8 mouse cellular contexts compared by ENCODE assay signal in the genomic region with DNA sequence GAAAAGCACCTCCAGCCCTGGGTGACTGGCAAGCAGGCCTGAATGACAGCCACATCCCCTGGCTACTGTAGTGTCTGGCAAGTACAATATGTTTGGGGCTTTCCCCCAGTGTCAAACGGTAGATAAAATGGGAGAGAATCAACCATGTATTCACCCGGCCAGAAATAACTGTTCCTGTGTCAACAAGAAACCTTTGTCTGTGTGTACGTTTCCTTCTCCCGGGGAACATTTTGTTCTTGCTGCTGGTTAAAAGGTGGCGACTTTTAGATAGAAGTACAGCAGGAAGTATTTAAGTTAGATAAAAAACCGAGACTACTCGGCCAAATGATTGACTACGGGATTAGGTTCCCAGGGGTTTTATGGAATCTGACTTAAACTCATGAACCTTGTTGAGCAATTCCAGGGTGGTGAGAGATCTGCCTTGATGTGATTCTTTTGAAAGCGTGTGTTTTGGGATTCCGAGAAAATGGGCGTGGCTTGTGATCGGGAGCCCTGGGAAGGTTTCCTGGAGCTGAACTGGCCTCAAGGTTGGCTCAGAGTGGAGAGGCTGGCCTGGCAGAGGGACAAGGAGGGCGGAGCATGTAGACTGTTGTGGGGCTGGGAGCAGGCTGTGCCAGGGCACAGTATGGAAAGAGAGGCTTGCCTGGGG. TPM values are rescaled to one million over a fixed set of nuclear protein-coding genes. Genes with fewer than 3 reads are reported as not detected.
A peak's percentile ranks its signal among the peaks of the same experiment; 100 is the strongest.
DNase-seq lines count a peak whose midpoint lies in the region; ATAC-seq and TF ChIP-seq lines count a peak whose summit lies in the region.

No protein-coding gene starts in this region.

- peak overlapping the region; percentile 46 for H3K4me2 ChIP-seq in intestine, embryonic 15.5 days (replicated peaks)
- peak overlapping the region; percentile 51 for H3K4me2 ChIP-seq in liver, embryonic 14.5 days (ENCODE audit: low read depth)
- peak overlapping the region; percentile 30 for H3K4me2 ChIP-seq in stomach, embryonic 14.5 days (replicated peaks; ENCODE audit: low read depth, low read length)

- no peak for TF ChIP-seq CTCF in liver, embryonic 14.5 days (IDR thresholded peaks at IDR 0.05; ENCODE audit: low read depth)

- intact Hi-C loops in gastrocnemius, postnatal 36 days (cut with DNase I), result loop anchor here (5.0 kb wide), 1 partner anchor 323 kb away; no protein-coding TSS in a partner anchor

- WGBS in intestine, embryonic 15.5 days, result 20% methylated on average over 13 of the region's 13 CpGs
- 13% methylated on average over 13 of the region's 13 CpGs for WGBS in liver, embryonic 14.5 days (ENCODE audit: insufficient replicate concordance)
- 23% methylated on average over 13 of the region's 13 CpGs for WGBS in stomach, embryonic 14.5 days

- 0 out of 2 replicates have a peak overlapping the region, but pooled peaks have one; percentile 17 for H3K9ac ChIP-seq in intestine, embryonic 15.5 days
- H3K9ac ChIP-seq in liver, embryonic 14.5 days (replicated peaks), result no peak overlapping the region
- no peak overlapping the region for H3K9ac ChIP-seq in stomach, embryonic 14.5 days (replicated peaks; ENCODE audit: low read depth, low read length)

- H3K27ac ChIP-seq in intestine, embryonic 15.5 days, result peak overlapping the region; percentile 32; the same call in 1 of the 2 replicates
- no peak overlapping the region for H3K27ac ChIP-seq in liver, embryonic 14.5 days
- H3K27ac ChIP-seq in stomach, embryonic 14.5 days (ENCODE audit: low read length), result no peak overlapping the region

- no peaks in the 10 kb centered on the region for H3K27me3 ChIP-seq in intestine, embryonic 15.5 days (replicated peaks)
- no peaks in the 10 kb centered on the region for H3K27me3 ChIP-seq in liver, embryonic 14.5 days (ENCODE audit: control insufficient read depth, insufficient read depth, low read length)
- no peaks in the 10 kb centered on the region for H3K27me3 ChIP-seq in stomach, embryonic 14.5 days (ENCODE audit: control insufficient read depth, insufficient read depth, low read length)

- no peak for TF ChIP-seq EP300 in liver, embryonic 14.5 days (IDR thresholded peaks at IDR 0.05; ENCODE audit: low read depth)

- peaks cover 12% of the 10 kb centered on the region; the same call in 1 of the 2 replicates for H3K4me1 ChIP-seq in intestine, embryonic 15.5 days (replicated peaks)
- H3K4me1 ChIP-seq in liver, embryonic 14.5 days (replicated peaks; ENCODE audit: control insufficient read depth in 2 of 2, insufficient read depth in 2 of 2, low read length in 1 of 2), result peaks cover 17 to 32% of the 10 kb centered on the region in 2 experiments
- H3K4me1 ChIP-seq in stomach, embryonic 14.5 days (ENCODE audit: control insufficient read depth, insufficient read depth, low read length), result peaks cover 15% of the 10 kb centered on the region; the same call in 1 of the 2 replicates

- H3K4me3 ChIP-seq in intestine, embryonic 15.5 days (replicated peaks), result peak overlapping the region; percentile 22
- H3K4me3 ChIP-seq in liver, embryonic 14.5 days (ENCODE audit: insufficient read depth in 1 of 2, low read depth in 2 of 2, low read length in 2 of 2), result no peak overlapping the region
- H3K4me3 ChIP-seq in stomach, embryonic 14.5 days (ENCODE audit: low read depth, low read length), result 0 out of 2 replicates have a peak overlapping the region, but pooled peaks have one; percentile 4

- H3K36me3 ChIP-seq in intestine, embryonic 15.5 days, result no peaks in the 10 kb centered on the region
- H3K36me3 ChIP-seq in liver, embryonic 14.5 days (replicated peaks; ENCODE audit: control insufficient read depth, insufficient read depth, low read depth), result no peaks in the 10 kb centered on the region
- no peaks in the 10 kb centered on the region for H3K36me3 ChIP-seq in stomach, embryonic 14.5 days (ENCODE audit: control insufficient read depth, insufficient read depth, low read length)

- H3K9me3 ChIP-seq in intestine, embryonic 15.5 days, result no peaks in the 10 kb centered on the region
- no peaks in the 10 kb centered on the region for H3K9me3 ChIP-seq in liver, embryonic 14.5 days (ENCODE audit: control insufficient read depth, low read length)
- H3K9me3 ChIP-seq in stomach, embryonic 14.5 days (ENCODE audit: control insufficient read depth, low read depth, low read length), result no peaks in the 10 kb centered on the region

- DNase-seq in 3T3-L1 (ENCODE audit: low read depth, low spot score), result peak; percentile 94
- DNase-seq in MEL-GATA-1-ER (ENCODE audit: extremely low read depth, low read depth), result peak; percentile 60
- DNase-seq in cerebellum, postnatal 14 days, result peak; percentile 46 to 63
- peak; percentile 72 to 83 for DNase-seq in gastrocnemius, postnatal 36 days
- DNase-seq in liver, embryonic 14.5 days (ENCODE audit: low read depth in 3 of 3, low spot score in 3 of 3), result peak in 2 of 3 experiments; percentile 4 to 73
- no peak for DNase-seq in T-cell, adult 2 months (ENCODE audit: low spot score)

- ATAC-seq in intestine, embryonic 15.5 days, result peak; percentile 60
- no peak for ATAC-seq in liver, embryonic 14.5 days (ENCODE audit: insufficient read depth)
- 0 out of 2 replicates have a peak, but pooled peaks have one; percentile 62 for ATAC-seq in stomach, embryonic 14.5 days (ENCODE audit: insufficient number of reproducible peaks, insufficient read depth, low FRiP score, low read depth)

RNA-seq across cellular contexts. Expression of a gene that starts 39.0 kb away (rescaled TPM):
- total RNA-seq in gastrocnemius, postnatal 36 days (2021), result 1 to 10 TPM; 2.5 to 3.6 TPM
- polyA plus RNA-seq in intestine, embryonic 15.5 days (2015; fragmentation: Nextera tagmentation; extraction: Ambion mirVana), result 15.6 and 17.4 TPM in 2 replicates
- 1.9 and 3.1 TPM in 2 replicates for polyA plus RNA-seq in liver, embryonic 14.5 days (2012; rRNA removed)
- polyA plus RNA-seq in liver, embryonic 14.5 days (2014; fragmentation: Nextera tagmentation; extraction: Ambion mirVana), result 4.6 and 5.3 TPM in 2 replicates
- 13.6 and 14.1 TPM in 2 replicates for polyA plus RNA-seq in stomach, embryonic 14.5 days (2014; fragmentation: Nextera tagmentation; extraction: Ambion mirVana)

RNA-seq across cellular contexts. Expression of a gene that starts 39.1 kb away (rescaled TPM):
- total RNA-seq in gastrocnemius, postnatal 36 days (2021), result 1 to 10 TPM; 4.7 to 6.6 TPM
- polyA plus RNA-seq in intestine, embryonic 15.5 days (2015; fragmentation: Nextera tagmentation; extraction: Ambion mirVana), result 10.1 and 10.5 TPM in 2 replicates
- polyA plus RNA-seq in liver, embryonic 14.5 days (2012; rRNA removed), result 2.7 and 3.9 TPM in 2 replicates
- 5.2 and 6.3 TPM in 2 replicates for polyA plus RNA-seq in liver, embryonic 14.5 days (2014; fragmentation: Nextera tagmentation; extraction: Ambion mirVana)
- 12.4 and 14.4 TPM in 2 replicates for polyA plus RNA-seq in stomach, embryonic 14.5 days (2014; fragmentation: Nextera tagmentation; extraction: Ambion mirVana)

Comparison
In these comparisons a context has a peak if more than half of its experiments do, and no peak if none do; other contexts are left out.
1. H3K4me3 ChIP-seq: peak in intestine, embryonic 15.5 days (single experiment) and stomach, embryonic 14.5 days (single experiment); none in liver, embryonic 14.5 days (0 of 2).
2. Peak in every context shown above with its lines, with median percentiles within 50 percentile points of each other: H3K4me2 ChIP-seq.